Mouse (Mus musculus): ENCODE data around the gene Cnp.

DNA sequence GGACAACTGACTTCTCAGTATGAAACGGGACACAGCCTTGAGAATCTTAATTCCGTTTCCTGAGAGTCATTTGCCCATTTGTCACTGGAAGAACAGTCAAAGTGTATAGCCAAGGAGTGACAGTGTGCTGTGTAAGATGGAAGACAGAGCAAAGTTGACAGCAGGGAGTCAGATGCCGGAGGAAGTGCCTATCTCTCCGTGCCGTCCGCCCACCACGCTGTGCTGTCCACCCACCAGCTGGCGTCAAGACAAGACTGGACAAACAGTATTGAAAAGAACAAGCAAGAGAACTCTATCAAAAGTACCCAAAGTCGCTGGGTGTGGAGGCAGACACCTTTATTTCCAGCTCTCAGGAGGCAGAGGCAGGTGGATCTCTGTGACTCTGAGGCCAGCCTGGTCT is 28.5 kb downstream of the Cnp start:
- TF ChIP-seq CTCF (IDR thresholded peaks at IDR 0.05; ENCODE audit: control insufficient read depth, insufficient read depth, insufficient read length): no peak
- no peak for TF ChIP-seq MAX (IDR thresholded peaks at IDR 0.05)
- TF ChIP-seq MYOG (IDR thresholded peaks at IDR 0.05; ENCODE audit: control insufficient read depth, extremely low read depth, insufficient read length): no peak
- TF ChIP-seq CEBPB (IDR thresholded peaks at IDR 0.05; ENCODE audit: low read depth): no peak
